Mouse (Mus musculus): ENCODE results near the gene Fhit. TPM values are rescaled to one million over a fixed set of nuclear protein-coding genes. Genes with fewer than 3 reads are reported as not detected.

Fhit gene
- total and polyA plus RNA-seq, 2 experiments from 2014 or later = 9.9 to 11.8 TPM

GRCm38 (mm10) chr14:10660247-10660646 lies 501.6 kb downstream of the Fhit start:
- WGBS = 89% methylated on average over 4 of the region's 4 CpGs
- no peak overlapping the region for H3K4me2 ChIP-seq (ENCODE audit: low read depth, low read length, poor library complexity, severe bottlenecking)

GRCm38 (mm10) chr14:10659326-10659725 lies 502.5 kb downstream of the Fhit start:
- 43% methylated on average over 2 of the region's 2 CpGs for WGBS
- no peak for ATAC-seq (ENCODE audit: low FRiP score)
- Histone ChIP-seq H3K9ac (replicated peaks; ENCODE audit: low read length, poor library complexity, severe bottlenecking) (no peak overlapping the region), H3K4me2 (ENCODE audit: low read depth, low read length, poor library complexity, severe bottlenecking) (no peak overlapping the region), H3K4me3 (ENCODE audit: low read depth, low read length) (no peak overlapping the region), H3K27me3 (ENCODE audit: insufficient read depth, low read length) (no peaks in the 10 kb centered on the region), H3K36me3 (ENCODE audit: insufficient read depth, low read length) (no peaks in the 10 kb centered on the region), H3K4me1 (ENCODE audit: insufficient read depth, low read length) (no peaks in the 10 kb centered on the region), H3K27ac (ENCODE audit: low read depth, low read length) (no peak overlapping the region), H3K9me3 (ENCODE audit: low read length) (no peaks in the 10 kb centered on the region)
- no peak for TF ChIP-seq CTCF (IDR thresholded peaks at IDR 0.05)
- DNase-seq (ENCODE audit: low spot score) = peak; percentile 23

More at GRCm38 (mm10) chr14:10660247-10660646, 501.6 kb downstream of the Fhit start:
- Histone ChIP-seq H3K36me3 (ENCODE audit: insufficient read depth, low read length) (no peaks in the 10 kb centered on the region), H3K9me3 (ENCODE audit: low read length) (no peaks in the 10 kb centered on the region), H3K9ac (replicated peaks; ENCODE audit: low read length, poor library complexity, severe bottlenecking) (no peak overlapping the region), H3K4me3 (ENCODE audit: low read depth, low read length) (no peak overlapping the region), H3K4me1 (ENCODE audit: insufficient read depth, low read length) (no peaks in the 10 kb centered on the region), H3K27me3 (ENCODE audit: insufficient read depth, low read length) (no peaks in the 10 kb centered on the region), H3K27ac (ENCODE audit: low read depth, low read length) (no peak overlapping the region)
- DNase-seq (ENCODE audit: low spot score) = no peak
- TF ChIP-seq CTCF (IDR thresholded peaks at IDR 0.05) = no peak
- no peak for ATAC-seq (ENCODE audit: low FRiP score)

- no peak for TF ChIP-seq CTCF (IDR thresholded peaks at IDR 0.05)
- H3K36me3 ChIP-seq (ENCODE audit: insufficient read depth, low read length) = no peaks in the 10 kb centered on the region
- no peak for ATAC-seq (ENCODE audit: low FRiP score)
- no peak overlapping the region for H3K4me2 ChIP-seq (ENCODE audit: low read depth, low read length, poor library complexity, severe bottlenecking)
- H3K4me1 ChIP-seq (ENCODE audit: insufficient read depth, low read length) = no peaks in the 10 kb centered on the region
- H3K9me3 ChIP-seq (ENCODE audit: low read length) = no peaks in the 10 kb centered on the region
- WGBS = 95% methylated on average over 1 of the region's 1 CpGs
- DNase-seq (ENCODE audit: low spot score) = no peak
- H3K27ac ChIP-seq (ENCODE audit: low read depth, low read length) = no peak overlapping the region
- H3K27me3 ChIP-seq (ENCODE audit: insufficient read depth, low read length) = no peaks in the 10 kb centered on the region
- no peak overlapping the region for H3K4me3 ChIP-seq (ENCODE audit: low read depth, low read length)
- no peak overlapping the region for H3K9ac ChIP-seq (replicated peaks; ENCODE audit: low read length, poor library complexity, severe bottlenecking)
These were observed 503.6 kb downstream of the Fhit start for GRCm38 (mm10) chr14:10658219-10658618.

GRCm38 (mm10) chr14:10657364-10657763 lies 504.5 kb downstream of the Fhit start:
- H3K4me3 ChIP-seq (ENCODE audit: low read depth, low read length) = no peak overlapping the region
- H3K9ac ChIP-seq (replicated peaks; ENCODE audit: low read length, poor library complexity, severe bottlenecking) = no peak overlapping the region
- H3K9me3 ChIP-seq (ENCODE audit: low read length) = no peaks in the 10 kb centered on the region

GRCm38 (mm10) chr14:10655842-10656241 lies 506.0 kb downstream of the Fhit start:
- Histone ChIP-seq H3K4me3 (ENCODE audit: low read depth, low read length) (no peak overlapping the region), H3K27me3 (ENCODE audit: insufficient read depth, low read length) (no peaks in the 10 kb centered on the region), H3K9me3 (ENCODE audit: low read length) (no peaks in the 10 kb centered on the region), H3K27ac (ENCODE audit: low read depth, low read length) (no peak overlapping the region), H3K4me2 (ENCODE audit: low read depth, low read length, poor library complexity, severe bottlenecking) (no peak overlapping the region), H3K9ac (replicated peaks; ENCODE audit: low read length, poor library complexity, severe bottlenecking) (no peak overlapping the region), H3K36me3 (ENCODE audit: insufficient read depth, low read length) (no peaks in the 10 kb centered on the region), H3K4me1 (ENCODE audit: insufficient read depth, low read length) (no peaks in the 10 kb centered on the region)
- TF ChIP-seq CTCF (IDR thresholded peaks at IDR 0.05) = no peak
- DNase-seq (ENCODE audit: low spot score) (peak; percentile 17), ATAC-seq (ENCODE audit: low FRiP score) (no peak)
- 46% methylated on average over 3 of the region's 3 CpGs for whole genome bisulfite sequencing

More at GRCm38 (mm10) chr14:10657364-10657763, 504.5 kb downstream of the Fhit start:
- H3K36me3 ChIP-seq (ENCODE audit: insufficient read depth, low read length) = no peaks in the 10 kb centered on the region
- WGBS = 94% methylated on average over 3 of the region's 3 CpGs
- no peaks in the 10 kb centered on the region for H3K27me3 ChIP-seq (ENCODE audit: insufficient read depth, low read length)
- no peak for ATAC-seq (ENCODE audit: low FRiP score)
- H3K4me1 ChIP-seq (ENCODE audit: insufficient read depth, low read length) = no peaks in the 10 kb centered on the region
- H3K27ac ChIP-seq (ENCODE audit: low read depth, low read length) = no peak overlapping the region
- H3K4me2 ChIP-seq (ENCODE audit: low read depth, low read length, poor library complexity, severe bottlenecking) = no peak overlapping the region
- TF ChIP-seq CTCF (IDR thresholded peaks at IDR 0.05) = no peak
- no peak for DNase-seq (ENCODE audit: low spot score)

- H3K9ac ChIP-seq (replicated peaks; ENCODE audit: low read length, poor library complexity, severe bottlenecking) = no peak overlapping the region
- no peaks in the 10 kb centered on the region for H3K4me1 ChIP-seq (ENCODE audit: insufficient read depth, low read length)
- no peak for DNase-seq (ENCODE audit: low spot score)
- no peak overlapping the region for H3K4me2 ChIP-seq (ENCODE audit: low read depth, low read length, poor library complexity, severe bottlenecking)
- no peak overlapping the region for H3K27ac ChIP-seq (ENCODE audit: low read depth, low read length)
- no peak for ATAC-seq (ENCODE audit: low FRiP score)
- H3K4me3 ChIP-seq (ENCODE audit: low read depth, low read length) = no peak overlapping the region
- H3K9me3 ChIP-seq (ENCODE audit: low read length) = no peaks in the 10 kb centered on the region
- no peaks in the 10 kb centered on the region for H3K36me3 ChIP-seq (ENCODE audit: insufficient read depth, low read length)
- TF ChIP-seq CTCF (IDR thresholded peaks at IDR 0.05) = no peak
- H3K27me3 ChIP-seq (ENCODE audit: insufficient read depth, low read length) = no peaks in the 10 kb centered on the region
These were observed 514.0 kb downstream of the Fhit start for GRCm38 (mm10) chr14:10647832-10648231.

All from midbrain, postnatal 0 days (tissue).